ENCODE assay signal across 20 mouse cellular contexts in genomic region chr4:92702755-92703154, GRCm38 (mm10).
DNase-seq lines count a peak whose midpoint lies in the region; ATAC-seq and TF ChIP-seq lines count a peak whose summit lies in the region.
"Had no signal": no experiment of that assay in that cellular context is flagged by ENCODE, and none has a peak within 500 bp of the region (broad histone marks: within the 10 kb centered on the region; RNA-seq: fewer than 3 reads in every experiment).

No protein-coding gene starts in this region.

- H3K79me2 ChIP-seq in MEL (ENCODE audit: control insufficient read depth, insufficient read depth, low read length, poor library complexity) = no peaks in the 10 kb centered on the region

- TF ChIP-seq EP300 in MEL (IDR thresholded peaks at IDR 0.05; ENCODE audit: low read depth in 1 of 2, low read length in 2 of 2) = peak; percentile 65 to 81

- no peaks in the 10 kb centered on the region for H3K27me3 ChIP-seq in forebrain, embryonic 14.5 days (replicated peaks; ENCODE audit: control insufficient read depth, insufficient read depth, low read length)
- H3K27me3 ChIP-seq in forebrain, embryonic 15.5 days = no peaks in the 10 kb centered on the region
- no peaks in the 10 kb centered on the region for H3K27me3 ChIP-seq in kidney, postnatal 0 days (ENCODE audit: insufficient read depth, low read length)
- no peaks in the 10 kb centered on the region for H3K27me3 ChIP-seq in MEL (ENCODE audit: control insufficient read depth in 1 of 2, insufficient read depth in 2 of 2, low read length in 2 of 2)
- H3K27me3 ChIP-seq: embryonic facial prominence, embryonic 12.5 days; forebrain, embryonic 12.5 days; Patski had no signal

- H3K4me3 ChIP-seq in forebrain, embryonic 14.5 days (ENCODE audit: low read depth, low read length) = no peak overlapping the region
- no peak overlapping the region for H3K4me3 ChIP-seq in forebrain, embryonic 15.5 days
- no peak overlapping the region for H3K4me3 ChIP-seq in kidney, postnatal 0 days (replicated peaks; ENCODE audit: low read depth, low read length)
- H3K4me3 ChIP-seq in MEL (ENCODE audit: control insufficient read depth in 1 of 2, insufficient read depth in 1 of 2, low read depth in 2 of 2, low read length in 2 of 2) = peak overlapping the region in 1 of 2 experiments; percentile 20; a peak in 1 of 4 replicates
- H3K4me3 ChIP-seq: embryonic facial prominence, embryonic 10.5 days; embryonic facial prominence, embryonic 12.5 days; forebrain, embryonic 12.5 days had no signal

- H3K4me1 ChIP-seq in forebrain, embryonic 14.5 days (ENCODE audit: control insufficient read depth, insufficient read depth, low read length) = no peaks in the 10 kb centered on the region
- no peaks in the 10 kb centered on the region for H3K4me1 ChIP-seq in forebrain, embryonic 15.5 days
- no peaks in the 10 kb centered on the region for H3K4me1 ChIP-seq in kidney, postnatal 0 days (replicated peaks; ENCODE audit: insufficient read depth, low read length)
- peaks cover 0 to 8% of the 10 kb centered on the region in 2 experiments; a peak in 3 of 4 replicates for H3K4me1 ChIP-seq in MEL (ENCODE audit: control insufficient read depth in 1 of 2, insufficient read depth in 2 of 2, low read length in 2 of 2)
- H3K4me1 ChIP-seq: embryonic facial prominence, embryonic 10.5 days; embryonic facial prominence, embryonic 12.5 days; forebrain, embryonic 12.5 days had no signal

- peak; percentile 4 for DNase-seq in forebrain, embryonic 14.5 days (ENCODE audit: low spot score)
- peak; percentile 21 for DNase-seq in kidney, postnatal 0 days (ENCODE audit: low spot score)
- no peak for DNase-seq in kidney, postnatal 25 days
- DNase-seq in MEL (ENCODE audit: low read depth, low spot score) = peak; percentile 62
- peak; percentile 38 for DNase-seq in brain, embryonic 14.5 days (ENCODE audit: low read depth)
- DNase-seq in neural tube, embryonic 10.5 days (ENCODE audit: extremely low spot score, low spot score) = no peak
- DNase-seq: adrenal gland, adult 8-10 months; adrenal gland, postnatal 14 days; adrenal gland, postnatal 36 days; cerebellum, adult 11 months; cerebellum, adult 18-20 months; cerebellum, adult 8-10 months; cerebellum, adult 9-11 months; cerebellum, postnatal 25 days had no signal

- no peak for TF ChIP-seq POLR2A in MEL (IDR thresholded peaks at IDR 0.05; ENCODE audit: control insufficient read depth in 1 of 2, insufficient read depth in 1 of 2, low read depth in 1 of 2, low read length in 2 of 2, poor library complexity in 1 of 2)
- TF ChIP-seq POLR2A in brain, embryonic 14.5 days (IDR thresholded peaks at IDR 0.05; ENCODE audit: borderline replicate concordance, extremely low read depth, insufficient read depth, insufficient read length, poor library complexity, severe bottlenecking) = no peak

- no peak overlapping the region for H3K27ac ChIP-seq in forebrain, embryonic 14.5 days (ENCODE audit: low read depth, low read length)
- H3K27ac ChIP-seq in forebrain, embryonic 15.5 days (replicated peaks) = no peak overlapping the region
- H3K27ac ChIP-seq in kidney, postnatal 0 days = no peak overlapping the region
- H3K27ac ChIP-seq in MEL (ENCODE audit: control insufficient read depth, low read depth, low read length) = no peak overlapping the region
- H3K27ac ChIP-seq: embryonic facial prominence, embryonic 10.5 days; embryonic facial prominence, embryonic 12.5 days; forebrain, embryonic 12.5 days had no signal

- no peak overlapping the region for H3K4me2 ChIP-seq in forebrain, embryonic 14.5 days (ENCODE audit: low read length)
- no peak overlapping the region for H3K4me2 ChIP-seq in forebrain, embryonic 15.5 days (replicated peaks)
- no peak overlapping the region for H3K4me2 ChIP-seq in kidney, postnatal 0 days (ENCODE audit: low read length)
- H3K4me2 ChIP-seq: embryonic facial prominence, embryonic 12.5 days; forebrain, embryonic 12.5 days had no signal

- TF ChIP-seq CTCF in kidney, postnatal 0 days (IDR thresholded peaks at IDR 0.05; ENCODE audit: low read depth) = no peak
- no peak for TF ChIP-seq CTCF in MEL (IDR thresholded peaks at IDR 0.05 in 2 of 3, conservative IDR thresholded peaks at IDR 0.05 in 1 of 3; ENCODE audit: control insufficient read depth in 1 of 3, insufficient read depth in 1 of 3, low read depth in 2 of 3, low read length in 3 of 3, poor library complexity in 1 of 3, severe bottlenecking in 1 of 3)
- no peak for TF ChIP-seq CTCF in brain, embryonic 14.5 days (IDR thresholded peaks at IDR 0.05; ENCODE audit: borderline replicate concordance, extremely low read depth, insufficient read depth, insufficient read length)

- no peaks in the 10 kb centered on the region for H3K9me3 ChIP-seq in forebrain, embryonic 14.5 days (replicated peaks; ENCODE audit: control insufficient read depth, low read length)
- H3K9me3 ChIP-seq in forebrain, embryonic 15.5 days = no peaks in the 10 kb centered on the region
- H3K9me3 ChIP-seq in kidney, postnatal 0 days (replicated peaks; ENCODE audit: low read length) = no peaks in the 10 kb centered on the region
- H3K9me3 ChIP-seq in MEL (replicated peaks; ENCODE audit: insufficient read depth, low read length) = no peaks in the 10 kb centered on the region
- H3K9me3 ChIP-seq: embryonic facial prominence, embryonic 10.5 days; embryonic facial prominence, embryonic 12.5 days; forebrain, embryonic 12.5 days had no signal

- no peak; the same call in 1 of the 2 replicates for TF ChIP-seq RAD21 in MEL (IDR thresholded peaks at IDR 0.05; ENCODE audit: low read depth, low read length)

- no peaks in the 10 kb centered on the region for H3K36me3 ChIP-seq in forebrain, embryonic 14.5 days (ENCODE audit: control insufficient read depth, insufficient read depth, low read length)
- H3K36me3 ChIP-seq in forebrain, embryonic 15.5 days = no peaks in the 10 kb centered on the region
- no peaks in the 10 kb centered on the region for H3K36me3 ChIP-seq in kidney, postnatal 0 days (ENCODE audit: insufficient read depth, low read length)
- H3K36me3 ChIP-seq in MEL (ENCODE audit: control insufficient read depth in 1 of 2, insufficient read depth in 2 of 2, low read length in 2 of 2) = peaks cover 0 to 4% of the 10 kb centered on the region in 2 experiments; a peak in 2 of 4 replicates
- H3K36me3 ChIP-seq: embryonic facial prominence, embryonic 10.5 days; embryonic facial prominence, embryonic 12.5 days; forebrain, embryonic 12.5 days had no signal

- ATAC-seq in forebrain, embryonic 14.5 days = 0 out of 2 replicates have a peak, but pooled peaks have one; percentile 18
- ATAC-seq in forebrain, embryonic 15.5 days (replicated peaks) = no peak
- ATAC-seq in kidney, postnatal 0 days (replicated peaks; ENCODE audit: low FRiP score, low read depth) = no peak
- ATAC-seq: activated CD4-positive, CD25-positive, alpha-beta regulatory T cell, adult 4 months; Patski had no signal

- no peak overlapping the region for H3K9ac ChIP-seq in forebrain, embryonic 14.5 days (ENCODE audit: low read length)
- H3K9ac ChIP-seq in forebrain, embryonic 15.5 days (replicated peaks) = no peak overlapping the region
- H3K9ac ChIP-seq in kidney, postnatal 0 days (ENCODE audit: low read depth, low read length) = no peak overlapping the region
- H3K9ac ChIP-seq in MEL (ENCODE audit: control insufficient read depth, low read depth, low read length, poor library complexity, severe bottlenecking) = no peak overlapping the region
- H3K9ac ChIP-seq: embryonic facial prominence, embryonic 12.5 days; forebrain, embryonic 12.5 days had no signal

TF ChIP-seq in MEL, 35 proteins besides CTCF, POLR2A, EP300 and RAD21 (continues in another document):
- TF ChIP-seq ETS1 (IDR thresholded peaks at IDR 0.05; ENCODE audit: low read depth, low read length) = peak; percentile 89
- no peak for TF ChIP-seq MAFK (IDR thresholded peaks at IDR 0.05; ENCODE audit: borderline replicate concordance, low read depth, low read length)
- TF ChIP-seq TAL1 (IDR thresholded peaks at IDR 0.05; ENCODE audit: low read length) = no peak
- no peak for TF ChIP-seq POLR2AphosphoS2 (IDR thresholded peaks at IDR 0.05; ENCODE audit: low read length)
- TF ChIP-seq NRF1 (IDR thresholded peaks at IDR 0.05; ENCODE audit: insufficient read depth, low read depth, low read length, poor library complexity, severe bottlenecking) = no peak
- no peak for TF ChIP-seq ZKSCAN1 (IDR thresholded peaks at IDR 0.05; ENCODE audit: low read depth, low read length)
- no peak for TF ChIP-seq MAZ (IDR thresholded peaks at IDR 0.05; ENCODE audit: low read depth, low read length)
- peak; percentile 60 for TF ChIP-seq TCF12 (IDR thresholded peaks at IDR 0.05; ENCODE audit: low read depth, low read length)
- TF ChIP-seq RCOR1 (IDR thresholded peaks at IDR 0.05; ENCODE audit: low read depth, low read length) = peak; percentile 57; the same call in 1 of the 2 replicates
- 0 out of 2 replicates have a peak, but pooled peaks have one; percentile 22 for TF ChIP-seq BHLHE40 (IDR thresholded peaks at IDR 0.05; ENCODE audit: borderline replicate concordance, low read depth, low read length)
- TF ChIP-seq SIN3A (IDR thresholded peaks at IDR 0.05; ENCODE audit: low read length) = peak; percentile 33; the same call in 1 of the 2 replicates
- TF ChIP-seq POLR2AphosphoS5 (IDR thresholded peaks at IDR 0.05; ENCODE audit: borderline replicate concordance, low read depth, low read length) = no peak
- TF ChIP-seq USF1 (IDR thresholded peaks at IDR 0.05; ENCODE audit: low read depth, low read length) = no peak
- TF ChIP-seq MEF2A (IDR thresholded peaks at IDR 0.05; ENCODE audit: extremely low read depth, insufficient replicate concordance, low read depth, low read length, poor library complexity, severe bottlenecking) = no peak
- no peak for TF ChIP-seq UBTF (IDR thresholded peaks at IDR 0.05; ENCODE audit: borderline replicate concordance, insufficient read depth, low read depth, low read length)
- no peak for TF ChIP-seq USF2 (IDR thresholded peaks at IDR 0.05; ENCODE audit: borderline replicate concordance in 1 of 2, insufficient read depth in 1 of 2, low read depth in 1 of 2, low read length in 2 of 2)
- TF ChIP-seq JUND (IDR thresholded peaks at IDR 0.05; ENCODE audit: low read depth, low read length) = no peak
- no peak for TF ChIP-seq CHD1 (IDR thresholded peaks at IDR 0.05; ENCODE audit: low read depth, low read length)
- no peak for TF ChIP-seq ZMIZ1 (IDR thresholded peaks at IDR 0.05; ENCODE audit: low read depth, low read length)
- no peak for TF ChIP-seq E2F4 (IDR thresholded peaks at IDR 0.05; ENCODE audit: borderline replicate concordance, low read depth, low read length)
- TF ChIP-seq HCFC1 (IDR thresholded peaks at IDR 0.05; ENCODE audit: low read depth, low read length) = 0 out of 2 replicates have a peak, but pooled peaks have one; percentile 25
- TF ChIP-seq TBP (IDR thresholded peaks at IDR 0.05; ENCODE audit: low read depth, low read length) = no peak
- TF ChIP-seq MAX (IDR thresholded peaks at IDR 0.05; ENCODE audit: low read length) = no peak
- TF ChIP-seq SMC3 (IDR thresholded peaks at IDR 0.05; ENCODE audit: low read depth, low read length) = peak; percentile 9; the same call in 1 of the 2 replicates
- no peak for TF ChIP-seq NELFE (IDR thresholded peaks at IDR 0.05; ENCODE audit: low read depth, low read length)

Comparison
In these comparisons a context has a peak if more than half of its experiments do, and no peak if none do; other contexts are left out.
1. DNase-seq: peak in forebrain, embryonic 14.5 days (single experiment), kidney, postnatal 0 days (single experiment), MEL (single experiment) and brain, embryonic 14.5 days (single experiment); none in kidney, postnatal 25 days (0 of 2) and neural tube, embryonic 10.5 days (single experiment).